Mouse (Mus musculus) lung, embryonic 16.5 days (tissue): Measurements from ENCODE around the gene D430041D05Rik. TPM values are rescaled to one million over a fixed set of nuclear protein-coding genes. Genes with fewer than 3 reads are reported as not detected.
A peak's percentile ranks its signal among the peaks of the same experiment; 100 is the strongest.

Source experiments
- ATAC-seq: fragments of 200-750 bp; cut with Nextera tagmentation; 2 replicates; pipeline ENCODE4 v1.8.0; 2017; ENCODE audit warnings: low read depth, mild to moderate bottlenecking, moderate library complexity
- H3K27ac ChIP-seq: fragments of 300-500 bp; sonication (generic); 2 replicates; pipeline ENCODE4 v1.5.1; 2014; ENCODE audit warnings: mild to moderate bottlenecking, control low read depth, low read length
- H3K27me3 ChIP-seq: fragments of 300-500 bp; sonication (generic); 2 replicates; pipeline ENCODE4 v1.6.1; 2014; ENCODE audit warnings: low read depth, low read length, mixed read lengths; ENCODE audit not compliant: control insufficient read depth, insufficient read depth
- H3K36me3 ChIP-seq: fragments of 300-500 bp; sonication (generic); 2 replicates; pipeline ENCODE4 v1.6.1; 2014; ENCODE audit warnings: low read length; ENCODE audit not compliant: control insufficient read depth, insufficient read depth
- H3K4me1 ChIP-seq: fragments of 300-500 bp; sonication (generic); replicated peaks from 2 replicates; pipeline ENCODE4 v1.6.1; 2014; ENCODE audit warnings: low read length, mixed read lengths; ENCODE audit not compliant: control insufficient read depth, insufficient read depth
- H3K4me2 ChIP-seq: fragments of 300-500 bp; sonication (generic); 2 replicates; pipeline ENCODE4 v1.6.1; 2014; ENCODE audit warnings: low read depth, low read length, control low read depth
- H3K4me3 ChIP-seq: fragments of 300-500 bp; sonication (generic); 2 replicates; pipeline ENCODE4 v1.5.1; 2014; ENCODE audit warnings: mild to moderate bottlenecking, low read length, control low read depth
- H3K9ac ChIP-seq: fragments of 300-500 bp; sonication (generic); 2 replicates; pipeline ENCODE4 v1.6.1; 2014; ENCODE audit warnings: low read length, control low read depth
- H3K9me3 ChIP-seq: fragments of 300-500 bp; sonication (generic); 2 replicates; pipeline ENCODE4 v1.6.1; 2016; ENCODE audit warnings: low read length; ENCODE audit not compliant: control insufficient read depth
- WGBS: fragments of 180-500 bp; shearing (Covaris S2); extraction: QIAGEN DNeasy Blood & Tissue Kit; methylation state at CpG from one replicate; pipeline ENCODE4 v1.1.7; 2014; 5-methylcytosine and 5-hydroxymethylcytosine counted together
- polyA plus RNA-seq: library from polyadenylated mRNA; unstranded; fragments of >200 nt; fragmentation: Nextera tagmentation; extraction: Ambion mirVana; gene quantifications from 2 replicates; pipeline ENCODE4 v1.2.1, GENCODE M21; 2015

The D430041D05Rik gene
- polyA plus RNA-seq, 1 experiment from 2014 or later, result 0.70 TPM

DNA sequence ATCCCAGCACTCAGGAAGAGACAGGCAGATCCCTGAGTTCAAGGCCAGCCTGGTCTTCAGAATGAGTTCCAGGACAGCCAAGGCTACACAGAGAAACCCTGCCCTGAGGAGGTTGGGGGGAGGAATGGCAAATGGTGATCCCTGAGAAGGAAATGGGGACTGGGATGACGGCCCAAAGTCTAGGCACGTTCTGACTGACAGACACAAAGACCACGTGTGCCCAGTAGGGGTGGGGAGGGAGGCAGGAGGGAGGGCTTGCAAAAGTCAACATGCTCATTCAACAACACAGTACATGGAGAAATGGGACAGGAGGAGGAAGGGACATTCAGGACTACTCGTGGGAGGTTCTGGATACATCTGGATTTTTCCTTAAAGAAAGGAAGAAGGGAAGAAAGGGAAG lies 1.7 kb upstream of the D430041D05Rik start:
- Histone ChIP-seq H3K9ac (no peak overlapping the region), H3K9me3 (no peaks in the 10 kb centered on the region), H3K36me3 (no peaks in the 10 kb centered on the region), H3K4me2 (no peak overlapping the region), H3K27ac (no peak overlapping the region), H3K4me1 (peaks cover 5% of the 10 kb centered on the region), H3K27me3 (peaks cover 43% of the 10 kb centered on the region), H3K4me3 (no peak overlapping the region)
- ATAC-seq, result no peak
- WGBS, result 16% methylated on average over 4 of the region's 4 CpGs

DNA sequence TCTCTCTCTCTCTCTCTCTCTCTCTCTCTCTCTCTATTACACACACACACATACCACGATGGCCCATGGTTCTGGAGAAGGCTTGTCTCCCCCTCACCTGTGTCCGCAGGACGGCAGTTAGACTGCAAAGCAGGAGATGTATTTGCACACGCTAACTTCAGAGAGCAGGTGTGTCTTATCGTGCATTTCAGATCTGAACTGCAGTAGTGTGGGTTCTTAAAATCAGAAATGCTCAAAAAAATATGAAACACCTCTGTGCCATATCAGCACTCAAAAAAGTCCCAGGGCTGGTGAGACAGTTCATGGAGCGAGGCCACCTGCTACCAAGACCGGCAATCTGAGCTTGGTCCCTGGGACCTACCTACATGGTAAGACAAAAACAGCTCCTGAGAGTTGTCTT lies 993 bp upstream of the D430041D05Rik start:
- Histone ChIP-seq H3K27ac (no peak overlapping the region), H3K36me3 (no peaks in the 10 kb centered on the region), H3K9me3 (no peaks in the 10 kb centered on the region), H3K4me2 (no peak overlapping the region), H3K4me3 (no peak overlapping the region), H3K9ac (no peak overlapping the region), H3K4me1 (peaks cover 5% of the 10 kb centered on the region), H3K27me3 (peaks cover 48% of the 10 kb centered on the region)
- WGBS, result 76% methylated on average over 7 of the region's 7 CpGs
- no peak for ATAC-seq

DNA sequence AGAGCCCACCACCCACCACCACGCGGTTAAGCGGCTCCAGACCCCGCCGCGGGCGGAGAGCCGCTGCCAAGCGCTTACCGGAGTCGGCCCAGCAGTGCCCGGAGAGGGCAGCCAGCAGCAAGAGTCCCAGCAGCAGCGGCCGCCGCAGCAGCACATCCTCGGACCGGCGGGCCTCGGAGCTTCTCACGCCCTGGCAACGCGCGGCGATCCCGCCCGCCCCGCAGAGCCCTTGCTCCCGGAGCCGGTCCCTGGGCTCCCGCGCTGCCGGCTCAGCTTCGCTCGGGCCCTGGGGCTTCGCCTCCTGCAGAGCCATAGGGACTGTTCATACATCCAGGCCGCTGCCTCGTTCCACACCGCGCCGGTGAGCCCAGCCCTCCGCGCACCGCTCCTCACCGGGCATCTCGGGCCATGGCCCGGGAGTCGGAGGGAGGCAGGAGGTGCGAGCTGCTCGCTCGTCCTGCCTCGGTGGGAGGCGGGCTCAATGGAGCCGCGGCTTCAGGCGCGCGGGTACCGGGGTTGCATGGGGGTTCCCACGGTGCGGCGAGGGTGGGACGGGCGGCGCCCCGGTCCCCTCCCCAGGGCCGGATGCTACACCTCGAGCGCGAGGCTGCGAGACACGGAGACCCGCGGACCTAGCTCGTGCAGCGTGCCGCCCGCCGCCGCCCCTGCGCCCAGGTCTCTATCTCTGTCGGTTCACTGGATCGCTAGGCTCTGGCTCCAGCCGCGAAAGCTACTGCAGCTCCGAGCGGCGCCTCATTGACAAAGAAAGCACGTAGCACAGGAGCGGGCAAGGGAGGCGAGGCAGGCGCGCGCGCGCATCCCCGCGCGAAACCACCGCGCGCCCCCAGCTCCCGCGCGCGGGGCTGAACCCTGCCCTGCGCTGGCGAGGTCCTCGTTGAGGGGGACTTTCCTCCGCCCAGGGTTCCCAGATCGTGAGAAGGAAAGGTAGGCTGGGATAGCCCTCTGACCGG lies 677 bp downstream of the D430041D05Rik start:
- H3K4me3 ChIP-seq, result peak overlapping the region; percentile 59
- peaks cover 5% of the 10 kb centered on the region for H3K4me1 ChIP-seq
- peaks cover 48% of the 10 kb centered on the region for H3K27me3 ChIP-seq
- H3K9ac ChIP-seq, result peak overlapping the region; percentile 55
- WGBS, result under 1% methylated on average over 104 of the region's 111 CpGs
- peak; percentile 71 for ATAC-seq
- no peak overlapping the region for H3K27ac ChIP-seq
- no peaks in the 10 kb centered on the region for H3K9me3 ChIP-seq
- H3K36me3 ChIP-seq, result no peaks in the 10 kb centered on the region
- H3K4me2 ChIP-seq, result peak overlapping the region; percentile 95

DNA sequence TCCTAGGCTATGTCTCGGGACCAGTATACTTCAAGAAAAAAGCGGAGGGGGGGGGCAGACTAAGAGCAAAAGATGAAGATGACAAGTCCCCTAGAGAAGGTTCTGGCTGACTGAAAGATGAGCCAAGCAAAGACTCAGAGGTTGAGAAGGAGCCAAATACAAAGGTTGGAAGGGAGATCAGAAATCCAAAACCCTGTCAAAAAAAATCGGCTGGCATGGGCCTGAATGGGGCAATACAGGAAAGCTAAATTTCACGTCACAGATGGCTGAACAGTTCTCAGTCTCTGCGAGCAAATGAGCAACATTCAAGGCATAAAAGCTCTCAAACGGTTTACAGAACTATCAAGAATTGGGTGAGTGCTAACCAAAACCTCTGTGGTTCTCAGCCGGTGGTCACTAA lies 2.5 kb downstream of the D430041D05Rik start:
- H3K27me3 ChIP-seq, result peaks cover 47% of the 10 kb centered on the region
- ATAC-seq, result no peak
- H3K4me1 ChIP-seq, result peaks cover 5% of the 10 kb centered on the region
- 60% methylated on average over 7 of the region's 7 CpGs for WGBS
- H3K9me3 ChIP-seq, result no peaks in the 10 kb centered on the region
- no peaks in the 10 kb centered on the region for H3K36me3 ChIP-seq
- no peak overlapping the region for H3K9ac ChIP-seq
- no peak overlapping the region for H3K4me2 ChIP-seq
- no peak overlapping the region for H3K4me3 ChIP-seq
- no peak overlapping the region for H3K27ac ChIP-seq

DNA sequence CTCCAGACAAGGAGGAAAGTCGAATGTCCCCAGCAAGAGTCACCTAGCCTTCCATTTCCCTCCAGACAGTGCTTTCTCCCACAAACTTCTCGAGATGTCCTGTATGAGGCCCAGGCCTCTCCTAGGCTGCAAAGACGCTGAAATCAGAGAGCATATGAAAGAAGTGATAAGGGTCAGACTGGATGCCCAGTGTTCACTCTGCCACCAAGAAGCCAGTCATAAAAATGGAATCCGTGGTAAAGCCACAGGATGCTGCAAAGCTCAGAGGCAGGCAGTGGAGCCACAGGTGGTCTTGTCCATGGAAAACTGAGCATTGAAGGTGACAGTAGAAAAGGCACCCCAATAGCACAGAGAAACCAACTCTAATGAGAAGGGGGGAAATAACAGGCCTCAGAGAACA lies 2.9 kb downstream of the D430041D05Rik start:
- Histone ChIP-seq H3K4me2 (no peak overlapping the region), H3K27ac (no peak overlapping the region), H3K4me3 (no peak overlapping the region), H3K27me3 (peaks cover 44% of the 10 kb centered on the region), H3K9me3 (no peaks in the 10 kb centered on the region), H3K9ac (no peak overlapping the region), H3K36me3 (no peaks in the 10 kb centered on the region), H3K4me1 (peaks cover 5% of the 10 kb centered on the region)
- 73% methylated on average over 4 of the region's 4 CpGs for WGBS
- ATAC-seq, result no peak

DNA sequence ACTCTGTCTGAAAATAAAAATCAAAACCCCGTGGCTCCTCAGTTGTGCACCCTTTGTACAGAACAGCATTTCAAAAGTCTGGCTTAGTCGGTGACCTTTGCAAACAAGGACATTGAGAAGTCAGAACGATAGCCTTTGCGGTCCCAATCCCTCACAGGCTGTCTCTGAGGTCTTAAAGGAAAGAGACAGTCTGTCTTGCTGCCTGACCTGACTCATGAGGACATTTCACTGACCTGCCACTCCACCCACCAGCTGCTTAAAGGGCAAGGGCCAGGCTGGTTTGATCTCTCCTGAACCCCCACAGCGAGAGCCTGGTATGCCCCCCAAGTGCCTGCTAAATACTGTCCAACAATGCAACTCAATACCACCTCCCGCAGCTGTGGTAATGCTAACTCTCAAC lies 6.8 kb downstream of the D430041D05Rik start:
- no peak overlapping the region for H3K4me3 ChIP-seq
- H3K9me3 ChIP-seq, result no peaks in the 10 kb centered on the region
- no peaks in the 10 kb centered on the region for H3K36me3 ChIP-seq
- H3K4me1 ChIP-seq, result no peaks in the 10 kb centered on the region
- no peak overlapping the region for H3K27ac ChIP-seq
- WGBS, result 83% methylated on average over 6 of the region's 6 CpGs
- peaks cover 18% of the 10 kb centered on the region for H3K27me3 ChIP-seq
- no peak for ATAC-seq
- no peak overlapping the region for H3K9ac ChIP-seq
- H3K4me2 ChIP-seq, result no peak overlapping the region

DNA sequence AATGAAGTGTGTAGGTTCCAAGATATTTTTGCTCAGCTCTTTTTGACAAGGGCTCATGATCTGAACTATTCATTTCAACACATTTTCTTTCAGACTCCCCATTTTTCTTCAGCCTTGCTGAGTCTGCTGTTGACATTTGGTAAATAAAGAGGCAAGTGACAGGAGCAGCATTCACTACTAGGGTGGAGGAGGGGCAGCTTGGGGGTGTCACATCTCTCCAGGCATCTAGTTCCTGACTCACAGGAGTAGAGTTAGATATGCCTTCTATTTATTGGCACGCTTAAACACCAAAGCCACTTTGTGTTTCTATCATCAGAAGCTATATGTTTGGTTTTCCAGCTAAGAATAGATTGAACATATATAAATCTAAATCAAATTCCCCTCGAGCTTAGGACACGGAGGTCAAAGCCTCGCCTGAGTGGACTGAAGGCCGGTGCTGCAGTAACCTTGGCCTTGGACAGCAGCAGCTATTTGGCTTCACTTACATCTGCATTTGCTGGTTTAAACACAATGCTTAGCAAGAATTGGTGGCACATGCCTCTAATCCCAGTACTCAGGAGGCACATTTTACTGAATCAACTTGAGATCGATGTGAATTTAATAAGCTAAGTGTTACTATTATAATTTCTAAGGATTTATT lies 12.0 kb downstream of the D430041D05Rik start:
- H3K9ac ChIP-seq, result no peak overlapping the region
- H3K36me3 ChIP-seq, result no peaks in the 10 kb centered on the region
- WGBS, result 78% methylated on average over 6 of the region's 6 CpGs
- H3K27me3 ChIP-seq, result no peaks in the 10 kb centered on the region
- H3K4me1 ChIP-seq, result no peaks in the 10 kb centered on the region
- no peak overlapping the region for H3K4me2 ChIP-seq
- no peak overlapping the region for H3K4me3 ChIP-seq
- no peaks in the 10 kb centered on the region for H3K9me3 ChIP-seq
- H3K27ac ChIP-seq, result no peak overlapping the region
- ATAC-seq, result no peak

DNA sequence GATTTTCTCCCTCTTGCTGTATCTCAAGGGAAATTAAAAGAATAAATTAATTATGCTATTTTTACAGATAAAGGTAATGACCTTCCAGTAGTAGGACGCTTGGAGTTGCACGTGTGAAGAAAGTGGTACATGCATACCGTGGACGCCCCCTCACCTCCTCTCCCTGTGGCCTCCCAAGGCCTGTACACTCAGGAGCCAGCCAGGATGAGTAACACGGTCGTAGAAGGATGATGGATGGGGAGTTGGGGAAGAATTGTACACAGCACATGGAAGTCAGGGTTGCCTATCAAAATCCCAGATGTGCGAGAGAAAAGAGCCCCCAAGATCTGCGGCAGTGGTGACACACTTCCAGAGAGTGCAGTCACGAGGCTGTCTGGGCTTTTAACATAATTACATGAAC lies 14.9 kb downstream of the D430041D05Rik start:
- Histone ChIP-seq H3K9ac (no peak overlapping the region), H3K4me2 (no peak overlapping the region), H3K4me3 (no peak overlapping the region), H3K27ac (no peak overlapping the region), H3K36me3 (no peaks in the 10 kb centered on the region), H3K4me1 (no peaks in the 10 kb centered on the region), H3K9me3 (no peaks in the 10 kb centered on the region), H3K27me3 (no peaks in the 10 kb centered on the region)
- ATAC-seq, result no peak
- 51% methylated on average over 9 of the region's 9 CpGs for WGBS

DNA sequence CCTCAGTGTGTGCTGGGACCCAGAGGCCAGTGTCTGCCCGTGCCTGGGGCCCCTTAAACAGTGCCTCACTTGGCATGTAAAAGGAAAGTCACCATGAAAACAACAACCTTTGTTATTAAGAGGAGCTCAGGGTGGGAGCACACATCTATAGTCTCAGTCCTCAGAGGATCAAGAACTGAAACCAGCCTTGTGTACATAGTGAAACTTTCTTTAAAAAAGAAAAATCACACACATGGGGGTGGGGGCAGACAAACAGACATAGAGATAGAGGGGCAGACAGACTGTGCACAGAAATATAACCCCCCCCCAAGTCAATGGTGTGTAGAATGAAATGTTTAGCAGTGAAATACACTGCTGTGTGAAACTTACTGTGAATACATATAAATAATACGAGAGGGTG lies 16.0 kb downstream of the D430041D05Rik start:
- no peak overlapping the region for H3K4me2 ChIP-seq
- no peak overlapping the region for H3K4me3 ChIP-seq
- H3K27ac ChIP-seq, result no peak overlapping the region
- no peaks in the 10 kb centered on the region for H3K4me1 ChIP-seq
- WGBS, result 59% methylated on average over 2 of the region's 2 CpGs
- H3K27me3 ChIP-seq, result no peaks in the 10 kb centered on the region
- H3K36me3 ChIP-seq, result no peaks in the 10 kb centered on the region
- ATAC-seq, result no peak
- no peaks in the 10 kb centered on the region for H3K9me3 ChIP-seq
- H3K9ac ChIP-seq, result no peak overlapping the region
